Mouse (Mus musculus) neural tube, embryonic 14.5 days (tissue): ENCODE data around the gene Plpp3. TPM values are rescaled to one million over a fixed set of nuclear protein-coding genes. Genes with fewer than 3 reads are reported as not detected.
A peak's percentile ranks its signal among the peaks of the same experiment; 100 is the strongest.

ENCODE experiments used
- ATAC-seq: fragments of 200-750 bp; cut with Nextera tagmentation; 2 replicates; pipeline ENCODE4 v1.8.0; 2017; ENCODE audit warnings: low read depth, mild to moderate bottlenecking, moderate TSS enrichment, moderate library complexity
- H3K27ac ChIP-seq: fragments of 300-500 bp; sonication (generic); 2 replicates; pipeline ENCODE4 v1.5.1; 2014; ENCODE audit warnings: low read depth, mild to moderate bottlenecking, control low read depth, low read length, moderate library complexity, mixed read lengths
- H3K27me3 ChIP-seq: fragments of 300-500 bp; sonication (generic); 2 replicates; pipeline ENCODE4 v1.6.1; 2014; ENCODE audit warnings: low read length; ENCODE audit not compliant: control insufficient read depth, insufficient read depth
- H3K36me3 ChIP-seq: fragments of 300-500 bp; sonication (generic); 2 replicates; pipeline ENCODE4 v1.6.1; 2014; ENCODE audit warnings: low read length, mixed read lengths; ENCODE audit not compliant: control insufficient read depth, insufficient read depth
- H3K4me1 ChIP-seq: fragments of 300-500 bp; sonication (generic); 2 replicates; pipeline ENCODE4 v1.6.1; 2014; ENCODE audit warnings: low read length; ENCODE audit not compliant: control insufficient read depth, insufficient read depth
- H3K4me2 ChIP-seq: fragments of 300-500 bp; sonication (generic); 2 replicates; pipeline ENCODE4 v1.6.1; 2014; ENCODE audit warnings: mild to moderate bottlenecking, low read depth, low read length, control low read depth
- H3K4me3 ChIP-seq: fragments of 300-500 bp; sonication (generic); 2 replicates; pipeline ENCODE4 v1.5.1; 2014; ENCODE audit warnings: low read depth, low read length, control low read depth, mixed read lengths
- H3K9ac ChIP-seq: fragments of 300-500 bp; sonication (generic); replicated peaks from 2 replicates; pipeline ENCODE4 v1.6.1; 2014; ENCODE audit warnings: low read depth, mild to moderate bottlenecking, control low read depth, low read length, mixed read lengths
- H3K9me3 ChIP-seq: fragments of 300-500 bp; sonication (generic); 2 replicates; pipeline ENCODE4 v1.6.1; 2016; ENCODE audit warnings: low read length; ENCODE audit not compliant: control insufficient read depth
- WGBS: fragments of 180-500 bp; shearing (Covaris S2); extraction: QIAGEN DNeasy Blood & Tissue Kit; methylation state at CpG from one replicate; pipeline ENCODE4 v1.1.7; 2014; 5-methylcytosine and 5-hydroxymethylcytosine counted together
- polyA plus RNA-seq: library from polyadenylated mRNA; unstranded; fragments of >200 nt; fragmentation: Nextera tagmentation; extraction: Ambion mirVana; gene quantifications from 2 replicates; pipeline ENCODE4 v1.2.1, GENCODE M21; 2014

Plpp3 gene
- polyA plus RNA-seq = 58.5 and 67.0 TPM in 2 replicates

GRCm38 (mm10) chr4:105157276-105158168 is at the start of gene Plpp3:
Gene Plpp3, plus strand, starts transcription at chr4:105157347.
- peak within 1 kb of the TSS; percentile 81 for H3K27ac ChIP-seq
- no peaks in the 10 kb centered on the region for H3K27me3 ChIP-seq
- ATAC-seq = peak; percentile 87
- no peaks in the 10 kb centered on the region for H3K36me3 ChIP-seq
- peaks cover 11% of the 10 kb centered on the region for H3K4me1 ChIP-seq
- H3K9me3 ChIP-seq = no peaks in the 10 kb centered on the region
- peak within 1 kb of the TSS; percentile 79 for H3K4me3 ChIP-seq
- H3K9ac ChIP-seq = peak within 1 kb of the TSS; percentile 77
- peak within 1 kb of the TSS; percentile 83 for H3K4me2 ChIP-seq
- under 1% methylated on average over 73 of the region's 77 CpGs for WGBS

DNA sequence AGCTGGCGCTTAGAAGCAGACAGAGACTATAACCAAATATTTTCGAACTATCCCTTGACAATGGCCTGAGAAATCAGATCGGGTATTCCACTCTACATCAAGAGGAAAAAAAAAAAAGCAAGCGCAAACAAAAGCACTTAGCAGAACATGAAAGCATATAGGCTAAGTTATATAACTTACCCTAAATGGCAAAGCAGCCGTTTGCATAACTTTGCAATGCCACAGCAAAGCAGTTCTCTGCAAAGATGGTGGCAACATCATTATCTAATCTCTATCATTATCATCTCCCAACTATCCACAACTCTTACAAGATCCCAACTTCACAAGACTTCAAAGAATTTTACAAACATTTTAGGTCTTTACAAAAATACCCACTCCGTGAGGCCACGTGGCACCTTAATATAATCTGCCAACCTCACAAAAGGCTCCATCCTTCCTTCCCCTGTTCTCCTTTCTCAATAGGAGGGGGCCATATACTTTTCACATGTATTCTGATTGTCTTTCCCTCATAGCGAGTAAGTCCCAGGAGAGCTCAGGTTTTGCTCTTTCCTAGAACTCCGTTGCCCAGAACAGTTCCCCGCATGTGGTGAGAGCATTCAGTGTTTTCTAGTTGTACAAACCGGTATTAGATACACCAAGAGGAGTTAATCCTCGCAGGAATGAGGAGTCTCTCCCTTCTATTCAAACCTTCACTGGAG is 49.1 kb upstream of the Plpp3 start:
- H3K36me3 ChIP-seq = no peaks in the 10 kb centered on the region
- H3K4me2 ChIP-seq = peak overlapping the region; percentile 80; the same call in 1 of the 2 replicates
- no peak for ATAC-seq
- H3K4me3 ChIP-seq = no peak overlapping the region
- peaks cover 10% of the 10 kb centered on the region; the same call in 1 of the 2 replicates for H3K4me1 ChIP-seq
- H3K9ac ChIP-seq = no peak overlapping the region
- no peaks in the 10 kb centered on the region for H3K27me3 ChIP-seq
- no peak overlapping the region for H3K27ac ChIP-seq
- 67% methylated on average over 12 of the region's 12 CpGs for WGBS
- H3K9me3 ChIP-seq = no peaks in the 10 kb centered on the region

GRCm38 (mm10) chr4:105108641-105109198 is 48.4 kb upstream of the Plpp3 start:
- no peaks in the 10 kb centered on the region for H3K36me3 ChIP-seq
- no peak for ATAC-seq

GRCm38 (mm10) chr4:105109199-105109989 is 47.8 kb upstream of the Plpp3 start, which contains the start of gene Prkaa2:
Gene Prkaa2, minus strand, starts transcription at chr4:105109890.
- Histone ChIP-seq H3K9me3 (no peaks in the 10 kb centered on the region), H3K36me3 (no peaks in the 10 kb centered on the region), H3K4me1 (peaks cover 10% of the 10 kb centered on the region; the same call in 1 of the 2 replicates), H3K9ac (peak within 1 kb of the TSS; percentile 88), H3K4me2 (peak within 1 kb of the TSS; percentile 80), H3K4me3 (peak within 1 kb of the TSS; percentile 66), H3K27ac (peak within 1 kb of the TSS; percentile 83), H3K27me3 (no peaks in the 10 kb centered on the region)
- 1% methylated on average over 78 of the region's 80 CpGs for WGBS
- peak; percentile 89 for ATAC-seq

More at GRCm38 (mm10) chr4:105108641-105109198, 48.4 kb upstream of the Plpp3 start:
- peak overlapping the region; percentile 80 for H3K4me2 ChIP-seq
- no peaks in the 10 kb centered on the region for H3K9me3 ChIP-seq
- H3K27me3 ChIP-seq = no peaks in the 10 kb centered on the region
- H3K4me3 ChIP-seq = peak overlapping the region; percentile 66
- peaks cover 10% of the 10 kb centered on the region; the same call in 1 of the 2 replicates for H3K4me1 ChIP-seq
- WGBS = 26% methylated on average over 5 of the region's 5 CpGs
- H3K9ac ChIP-seq = peak overlapping the region; percentile 88
- no peak overlapping the region for H3K27ac ChIP-seq

DNA sequence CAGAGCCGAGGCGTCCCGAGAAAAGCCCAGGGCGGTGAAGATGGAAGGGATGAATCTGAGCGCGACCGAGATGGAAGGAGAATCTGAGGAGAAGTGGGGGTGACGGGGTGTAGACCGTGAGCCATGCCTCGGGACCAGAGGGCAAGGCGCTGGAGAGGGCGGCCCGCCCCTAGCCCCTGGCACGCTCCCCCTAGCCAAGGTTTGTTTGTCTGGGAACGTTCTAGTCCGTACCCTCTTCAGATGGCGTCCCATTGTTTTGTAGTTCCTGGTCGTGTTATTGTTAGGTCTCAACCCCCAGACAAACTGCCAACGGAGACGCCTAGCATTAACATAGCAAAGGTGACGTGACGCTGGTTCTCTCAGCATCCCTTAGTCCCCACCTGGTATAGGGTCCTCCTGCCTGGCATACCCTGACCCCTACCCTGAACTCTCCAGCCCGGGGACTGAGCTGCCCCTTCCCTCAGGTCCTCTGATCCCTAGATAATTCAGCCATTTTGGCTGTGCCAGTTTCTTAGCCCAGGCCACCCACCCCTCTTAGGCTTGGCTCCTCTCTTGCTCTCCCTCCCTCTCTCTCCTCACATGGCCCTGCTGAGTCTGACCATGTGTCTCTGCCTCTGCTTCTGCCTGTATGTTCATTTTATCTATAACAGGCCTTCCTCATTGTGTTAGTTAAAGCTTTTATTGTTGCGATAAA is 47.0 kb upstream of the Plpp3 start:
- no peaks in the 10 kb centered on the region for H3K27me3 ChIP-seq
- H3K4me1 ChIP-seq = peaks cover 10% of the 10 kb centered on the region; the same call in 1 of the 2 replicates
- peak overlapping the region; percentile 88 for H3K9ac ChIP-seq
- no peaks in the 10 kb centered on the region for H3K9me3 ChIP-seq
- peak overlapping the region; percentile 80 for H3K4me2 ChIP-seq
- H3K27ac ChIP-seq = peak overlapping the region; percentile 83
- 3% methylated on average over 24 of the region's 24 CpGs for WGBS
- peak; percentile 76 for ATAC-seq
- H3K36me3 ChIP-seq = no peaks in the 10 kb centered on the region
- H3K4me3 ChIP-seq = peak overlapping the region; percentile 66

DNA sequence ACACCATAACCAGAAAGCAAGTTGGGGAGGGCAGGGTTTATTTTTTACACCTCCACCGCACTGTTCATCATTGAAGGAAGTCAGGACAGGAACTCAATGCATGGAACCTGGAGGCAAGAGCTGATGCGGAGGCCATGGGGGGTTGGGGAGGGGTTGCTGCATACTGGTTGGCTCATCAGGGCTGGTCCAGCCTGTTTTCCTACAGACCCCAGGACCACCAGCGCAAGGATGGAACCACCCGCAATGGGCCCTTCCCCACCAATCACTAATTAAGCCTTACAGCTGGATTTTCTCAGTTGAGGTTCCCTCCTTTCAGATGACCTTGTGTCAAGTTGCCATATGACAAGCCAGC is 46.5 kb upstream of the Plpp3 start:
- Histone ChIP-seq H3K27ac (peak overlapping the region; percentile 83), H3K4me2 (peak overlapping the region; percentile 80), H3K9ac (peak overlapping the region; percentile 88; the same call in 1 of the 2 replicates), H3K27me3 (no peaks in the 10 kb centered on the region), H3K36me3 (no peaks in the 10 kb centered on the region), H3K9me3 (no peaks in the 10 kb centered on the region), H3K4me1 (peaks cover 10% of the 10 kb centered on the region; the same call in 1 of the 2 replicates), H3K4me3 (peak overlapping the region; percentile 66)
- WGBS = 53% methylated on average over 4 of the region's 4 CpGs
- no peak for ATAC-seq

- no peak overlapping the region for H3K27ac ChIP-seq
- H3K4me3 ChIP-seq = no peak overlapping the region
- H3K4me1 ChIP-seq = peaks cover 10% of the 10 kb centered on the region; the same call in 1 of the 2 replicates
- H3K9me3 ChIP-seq = no peaks in the 10 kb centered on the region
- no peak overlapping the region for H3K4me2 ChIP-seq
- ATAC-seq = no peak
- no peaks in the 10 kb centered on the region for H3K27me3 ChIP-seq
- H3K36me3 ChIP-seq = no peaks in the 10 kb centered on the region
- 89% methylated on average over 11 of the region's 11 CpGs for WGBS
- H3K9ac ChIP-seq = no peak overlapping the region
Measured at GRCm38 (mm10) chr4:105111770-105112169, 45.4 kb upstream of the Plpp3 start.

GRCm38 (mm10) chr4:105113042-105113441 is 44.1 kb upstream of the Plpp3 start:
- WGBS = 88% methylated on average over 5 of the region's 5 CpGs
- H3K9me3 ChIP-seq = no peaks in the 10 kb centered on the region
- ATAC-seq = no peak
- H3K4me3 ChIP-seq = no peak overlapping the region
- H3K4me1 ChIP-seq = peaks cover 10% of the 10 kb centered on the region; the same call in 1 of the 2 replicates
- H3K36me3 ChIP-seq = no peaks in the 10 kb centered on the region
- no peak overlapping the region for H3K27ac ChIP-seq
- H3K4me2 ChIP-seq = no peak overlapping the region
- no peaks in the 10 kb centered on the region for H3K27me3 ChIP-seq
- no peak overlapping the region for H3K9ac ChIP-seq
